Comparison of ENCODE assay signal across 8 mouse cellular contexts in genomic region chr6:124920318-124921085, GRCm38 (mm10). TPM values are rescaled to one million over a fixed set of nuclear protein-coding genes. Genes with fewer than 3 reads are reported as not detected.
A peak's percentile ranks its signal among the peaks of the same experiment; 100 is the strongest.
DNase-seq lines count a peak whose midpoint lies in the region; ATAC-seq and TF ChIP-seq lines count a peak whose summit lies in the region.

No protein-coding gene starts in this region.

- H3K9ac ChIP-seq in forebrain, embryonic 15.5 days (replicated peaks): peak overlapping the region; percentile 34
- no peak overlapping the region for H3K9ac ChIP-seq in liver, embryonic 12.5 days

- DNase-seq in embryo, embryonic 9.5 days (ENCODE audit: extremely low spot score): peak; percentile 12
- no peak for DNase-seq in embryo, embryonic 10 days (ENCODE audit: low spot score)
- no peak for DNase-seq in right cerebral cortex, postnatal 4 days
- no peak for DNase-seq in left cerebral cortex, postnatal 10 days (ENCODE audit: extremely low spot score in 1 of 2, low spot score in 2 of 2)
- DNase-seq in cerebellum, adult 8-10 months: no peak

- TF ChIP-seq CTCF in C2C12 (IDR thresholded peaks at IDR 0.05; ENCODE audit: control insufficient read depth, insufficient read depth, insufficient read length): no peak

- H3ac ChIP-seq in C2C12 (ENCODE audit: control insufficient read depth, insufficient read length, low read depth): peak overlapping the region; percentile 30

- no peak overlapping the region for H3K4me3 ChIP-seq in C2C12 (ENCODE audit: insufficient read depth, poor library complexity, severe bottlenecking)
- peak overlapping the region; percentile 94 for H3K4me3 ChIP-seq in forebrain, embryonic 15.5 days
- no peak overlapping the region for H3K4me3 ChIP-seq in liver, embryonic 12.5 days

- H3K79me2 ChIP-seq in C2C12 (ENCODE audit: control insufficient read depth, insufficient read depth): peaks cover 24% of the 10 kb centered on the region

- 28% methylated on average over 9 of the region's 9 CpGs for WGBS in forebrain, embryonic 15.5 days
- WGBS in liver, embryonic 12.5 days (ENCODE audit: insufficient replicate concordance): 34% methylated on average over 9 of the region's 9 CpGs

- intact Hi-C loops in left cerebral cortex, postnatal 10 days (cut with DNase I): no loop called here

- H3K9me3 ChIP-seq in forebrain, embryonic 15.5 days: no peaks in the 10 kb centered on the region
- H3K9me3 ChIP-seq in liver, embryonic 12.5 days (replicated peaks): no peaks in the 10 kb centered on the region

- no peaks in the 10 kb centered on the region for H3K27me3 ChIP-seq in C2C12 (ENCODE audit: control insufficient read depth, insufficient read depth, insufficient read length)
- H3K27me3 ChIP-seq in forebrain, embryonic 15.5 days: no peaks in the 10 kb centered on the region
- peaks cover 69% of the 10 kb centered on the region for H3K27me3 ChIP-seq in liver, embryonic 12.5 days (replicated peaks)

- ATAC-seq in forebrain, embryonic 15.5 days (replicated peaks): no peak
- no peak for ATAC-seq in liver, embryonic 12.5 days

- peaks cover 15% of the 10 kb centered on the region for H3K79me3 ChIP-seq in C2C12 (ENCODE audit: low read depth)

- H3K36me3 ChIP-seq in C2C12 (ENCODE audit: control insufficient read depth, insufficient read depth): peaks cover 6% of the 10 kb centered on the region
- no peaks in the 10 kb centered on the region for H3K36me3 ChIP-seq in forebrain, embryonic 15.5 days
- no peaks in the 10 kb centered on the region for H3K36me3 ChIP-seq in liver, embryonic 12.5 days

- H3K4me1 ChIP-seq in forebrain, embryonic 15.5 days: peaks cover 32% of the 10 kb centered on the region
- H3K4me1 ChIP-seq in liver, embryonic 12.5 days: peaks cover 41% of the 10 kb centered on the region

- peak overlapping the region; percentile 97 for H3K4me2 ChIP-seq in forebrain, embryonic 15.5 days (replicated peaks)
- peak overlapping the region; percentile 98 for H3K4me2 ChIP-seq in liver, embryonic 12.5 days

- peak overlapping the region; percentile 100 for H3K27ac ChIP-seq in forebrain, embryonic 15.5 days (replicated peaks)
- peak overlapping the region; percentile 66; the same call in 1 of the 2 replicates for H3K27ac ChIP-seq in liver, embryonic 12.5 days

TF ChIP-seq in C2C12, 6 proteins besides CTCF, POLR2A, EP300 and RAD21:
- TF ChIP-seq FOSL1 (IDR thresholded peaks at IDR 0.05; ENCODE audit: insufficient read depth, low read length, poor library complexity, severe bottlenecking) (no peak), USF1 (IDR thresholded peaks at IDR 0.05; ENCODE audit: low read depth) (no peak), MYOD1 (IDR thresholded peaks at IDR 0.05; ENCODE audit: control insufficient read depth, insufficient read length, low read depth) (no peak), MAX (IDR thresholded peaks at IDR 0.05) (no peak), CEBPB (IDR thresholded peaks at IDR 0.05; ENCODE audit: low read depth) (no peak), MYOG (IDR thresholded peaks at IDR 0.05; ENCODE audit: control insufficient read depth, extremely low read depth, insufficient read length) (no peak)

RNA-seq across cellular contexts. Expression of gene Ptms, which starts 0.6 kb away (rescaled TPM):
- polyA plus RNA-seq in C2C12 (2012; fragmentation: generic; extraction: Trizol): 1,903 TPM
- polyA plus RNA-seq in forebrain, embryonic 15.5 days (2015; fragmentation: Nextera tagmentation; extraction: Ambion mirVana): 772 and 823 TPM in 2 replicates
- polyA plus RNA-seq in liver, embryonic 12.5 days (2016; fragmentation: Nextera tagmentation; extraction: Ambion mirVana): 64.5 and 66.7 TPM in 2 replicates
- 1,000 to 10,000 TPM; 1,368 to 1,394 TPM for total RNA-seq in left cerebral cortex, postnatal 10 days (2021)

RNA-seq across cellular contexts. Expression of gene Lag3, which starts 9.0 kb away (rescaled TPM):
- 0.44 TPM for polyA plus RNA-seq in C2C12 (2012; fragmentation: generic; extraction: Trizol)
- polyA plus RNA-seq in forebrain, embryonic 15.5 days (2015; fragmentation: Nextera tagmentation; extraction: Ambion mirVana): 2.6 and 3.3 TPM in 2 replicates
- 0.32 and 0.33 TPM in 2 replicates for polyA plus RNA-seq in liver, embryonic 12.5 days (2016; fragmentation: Nextera tagmentation; extraction: Ambion mirVana)
- 1 to 10 TPM; 1.4 to 1.5 TPM for total RNA-seq in left cerebral cortex, postnatal 10 days (2021)

RNA-seq across cellular contexts. Expression of gene Mlf2, which starts 10.7 kb away (rescaled TPM):
- polyA plus RNA-seq in C2C12 (2012; fragmentation: generic; extraction: Trizol): 547 TPM
- polyA plus RNA-seq in forebrain, embryonic 15.5 days (2015; fragmentation: Nextera tagmentation; extraction: Ambion mirVana): 507 and 513 TPM in 2 replicates
- polyA plus RNA-seq in liver, embryonic 12.5 days (2016; fragmentation: Nextera tagmentation; extraction: Ambion mirVana): 178 and 187 TPM in 2 replicates
- total RNA-seq in left cerebral cortex, postnatal 10 days (2021): 100 to 1,000 TPM; 597 to 610 TPM

RNA-seq across cellular contexts. Expression of gene Cd4, which starts 32.5 kb away (rescaled TPM):
- not detected for polyA plus RNA-seq in C2C12 (2012; fragmentation: generic; extraction: Trizol)
- 0.15 TPM in 1 of 2 replicates, not detected in the other for polyA plus RNA-seq in forebrain, embryonic 15.5 days (2015; fragmentation: Nextera tagmentation; extraction: Ambion mirVana)
- 0.05 and 0.07 TPM in 2 replicates for polyA plus RNA-seq in liver, embryonic 12.5 days (2016; fragmentation: Nextera tagmentation; extraction: Ambion mirVana)
- total RNA-seq in left cerebral cortex, postnatal 10 days (2021): 1 to 10 TPM; 1.2 to 3.7 TPM

RNA-seq across cellular contexts. Expression of gene Cops7a, which starts 44.8 kb away (rescaled TPM):
- polyA plus RNA-seq in C2C12 (2012; fragmentation: generic; extraction: Trizol): 165 TPM
- 90.2 and 93.6 TPM in 2 replicates for polyA plus RNA-seq in forebrain, embryonic 15.5 days (2015; fragmentation: Nextera tagmentation; extraction: Ambion mirVana)
- polyA plus RNA-seq in liver, embryonic 12.5 days (2016; fragmentation: Nextera tagmentation; extraction: Ambion mirVana): 88.7 and 95.2 TPM in 2 replicates
- total RNA-seq in left cerebral cortex, postnatal 10 days (2021): 100 to 1,000 TPM; 115 to 116 TPM

Comparison
In these comparisons a context has a peak if more than half of its experiments do, and no peak if none do; other contexts are left out.
1. RNA of gene Ptms, which starts 0.6 kb away (polyA plus RNA-seq): 1,903 TPM in C2C12 (single experiment) and 772 to 823 TPM in forebrain, embryonic 15.5 days; 64.5 to 66.7 TPM in liver, embryonic 12.5 days; every median in the first group is over 10 times any median in the second.